Mouse (Mus musculus) forelimb bud, embryonic 11.5 days (tissue): ENCODE data around the gene Plp1.

Experiments used
- DNase-seq: peaks from one replicate; pipeline ENCODE4 v3.0.0-alpha.2; 2012; ENCODE audit warnings: low read depth, low spot score

The Plp1 gene

GRCm38 (mm10) chrX:136822371-136822770 is at the start of gene Plp1:
Gene Plp1, plus strand, starts transcription at chrX:136822671.
- DNase-seq, result no peak

- no peak for DNase-seq
These were observed 49.4 kb upstream of the Plp1 start for GRCm38 (mm10) chrX:136773035-136773434.

GRCm38 (mm10) chrX:136778046-136778445 is 44.4 kb upstream of the Plp1 start:
- DNase-seq, result no peak

GRCm38 (mm10) chrX:136779262-136779661 is 43.2 kb upstream of the Plp1 start:
- DNase-seq, result no peak

GRCm38 (mm10) chrX:136780041-136780440 is 42.4 kb upstream of the Plp1 start, which contains the start of gene Glra4:
Gene Glra4, minus strand, starts transcription at chrX:136780141.
- DNase-seq, result no peak

- DNase-seq, result no peak
These were observed 33.0 kb upstream of the Plp1 start for GRCm38 (mm10) chrX:136789446-136789845.

- DNase-seq, result no peak
These were observed 25.2 kb upstream of the Plp1 start for GRCm38 (mm10) chrX:136797223-136797622.

GRCm38 (mm10) chrX:136819752-136820151 is 2.7 kb upstream of the Plp1 start:
- no peak for DNase-seq

- DNase-seq, result peak; percentile 68
These were observed 2.2 kb upstream of the Plp1 start for GRCm38 (mm10) chrX:136820250-136820649.

- DNase-seq, result no peak
These were observed 2.5 kb downstream of the Plp1 start for GRCm38 (mm10) chrX:136825016-136825415.

- no peak for DNase-seq
These were observed 6.1 kb downstream of the Plp1 start for GRCm38 (mm10) chrX:136828610-136829009.

- DNase-seq, result no peak
These were observed 27.8 kb downstream of the Plp1 start for GRCm38 (mm10) chrX:136850300-136850699.

- DNase-seq, result peak; percentile 2
These were observed 45.9 kb downstream of the Plp1 start, which contains the start of gene Rab9b for GRCm38 (mm10) chrX:136868061-136869040. Gene Rab9b, minus strand, starts transcription at chrX:136868755.
